9 mouse cellular contexts compared by ENCODE assay signal in the genomic region with DNA sequence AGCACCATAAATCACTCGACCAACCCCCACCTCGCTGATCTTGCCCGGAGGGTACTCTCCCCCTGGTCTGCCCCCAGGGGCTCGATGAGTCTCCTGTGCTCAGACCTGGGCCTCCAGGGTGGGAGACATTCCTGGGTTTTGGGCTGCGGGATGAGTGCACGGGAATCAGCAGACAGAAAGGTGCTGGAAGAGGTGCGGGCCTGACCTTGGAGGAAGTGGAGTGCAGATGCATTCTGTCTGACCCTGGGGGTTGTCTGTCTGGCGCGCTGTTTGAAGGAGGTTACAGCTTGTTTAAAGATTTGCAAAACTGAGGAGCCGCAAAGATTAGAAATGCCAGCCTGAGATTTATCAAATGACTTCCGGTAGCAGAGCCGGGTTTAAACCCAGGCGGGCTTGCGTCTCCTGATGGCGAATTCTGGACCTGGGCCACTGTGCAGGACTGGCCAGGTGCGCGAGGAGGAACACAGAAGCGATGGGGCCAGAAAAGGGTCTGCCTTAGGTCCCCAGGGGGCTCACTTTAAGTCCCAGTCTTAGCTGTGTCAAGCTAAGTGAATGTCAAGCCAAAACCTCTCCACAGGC.
A peak's percentile ranks its signal among the peaks of the same experiment; 100 is the strongest.
DNase-seq lines count a peak whose midpoint lies in the region; ATAC-seq and TF ChIP-seq lines count a peak whose summit lies in the region.
"Had no signal": no experiment of that assay in that cellular context is flagged by ENCODE, and none has a peak within 500 bp of the region (broad histone marks: within the 10 kb centered on the region; RNA-seq: fewer than 3 reads in every experiment).

No protein-coding gene starts in this region.

- H3K4me2 ChIP-seq in hindbrain, embryonic 11.5 days (replicated peaks; ENCODE audit: low read depth, low read length), result no peak overlapping the region; the same call in 1 of the 2 replicates
- no peak overlapping the region for H3K4me2 ChIP-seq in hindbrain, embryonic 13.5 days
- H3K4me2 ChIP-seq in limb, embryonic 14.5 days (replicated peaks; ENCODE audit: low read depth, low read length, severe bottlenecking), result peak overlapping the region; percentile 84

- no peaks in the 10 kb centered on the region for H3K9me3 ChIP-seq in hindbrain, embryonic 11.5 days (ENCODE audit: control insufficient read depth, low read length)
- H3K9me3 ChIP-seq in hindbrain, embryonic 13.5 days, result no peaks in the 10 kb centered on the region
- H3K9me3 ChIP-seq in limb, embryonic 14.5 days (ENCODE audit: control insufficient read depth, low read length), result no peaks in the 10 kb centered on the region

- ATAC-seq in hindbrain, embryonic 11.5 days (ENCODE audit: low FRiP score), result no peak
- no peak for ATAC-seq in hindbrain, embryonic 13.5 days (ENCODE audit: low FRiP score)
- no peak for ATAC-seq in limb, embryonic 14.5 days (ENCODE audit: low FRiP score, low read depth)

- peak; percentile 54 for DNase-seq in hindbrain, embryonic 11.5 days (ENCODE audit: low spot score)
- peak; percentile 71 for DNase-seq in A20 (ENCODE audit: low read depth, low spot score)
- DNase-seq in embryo, embryonic 10.5 days (ENCODE audit: low spot score), result peak; percentile 56
- no peak for DNase-seq in limb, embryonic 14.5 days (ENCODE audit: low spot score)
- DNase-seq in frontal cortex, postnatal 10 days (ENCODE audit: low spot score in 2 of 2), result no peak
- no peak for DNase-seq in left cerebral cortex, adult 11 months (ENCODE audit: low spot score)
- no peak for DNase-seq in left cerebral cortex, adult 9 months (ENCODE audit: low spot score in 2 of 2)
- DNase-seq: cerebellum, adult 8-10 months had no signal

- peaks cover 26% of the 10 kb centered on the region for H3K27me3 ChIP-seq in hindbrain, embryonic 11.5 days (ENCODE audit: control insufficient read depth, insufficient read depth, low read length)
- peaks cover 79% of the 10 kb centered on the region for H3K27me3 ChIP-seq in hindbrain, embryonic 13.5 days
- H3K27me3 ChIP-seq in limb, embryonic 14.5 days (ENCODE audit: control insufficient read depth, insufficient read depth, low read length), result peaks cover 14% of the 10 kb centered on the region

- TF ChIP-seq POLR2A in limb, embryonic 14.5 days (IDR thresholded peaks at IDR 0.05; ENCODE audit: borderline replicate concordance, extremely low read depth, insufficient read depth, insufficient read length), result no peak

- no peak overlapping the region for H3K9ac ChIP-seq in hindbrain, embryonic 11.5 days (ENCODE audit: low read depth, low read length)
- H3K9ac ChIP-seq in hindbrain, embryonic 13.5 days, result no peak overlapping the region
- H3K9ac ChIP-seq in limb, embryonic 14.5 days (ENCODE audit: low read depth, low read length, severe bottlenecking), result peak overlapping the region; percentile 41

- 2% methylated on average over 18 of the region's 18 CpGs for WGBS in hindbrain, embryonic 11.5 days
- whole genome bisulfite sequencing in hindbrain, embryonic 13.5 days, result 3% methylated on average over 18 of the region's 18 CpGs
- 6% methylated on average over 18 of the region's 18 CpGs for WGBS in limb, embryonic 14.5 days

- no peak overlapping the region for H3K4me3 ChIP-seq in hindbrain, embryonic 11.5 days (ENCODE audit: low read depth, low read length)
- H3K4me3 ChIP-seq in hindbrain, embryonic 13.5 days, result no peak overlapping the region
- peak overlapping the region; percentile 26 for H3K4me3 ChIP-seq in limb, embryonic 14.5 days (replicated peaks; ENCODE audit: low read length)

- no peak overlapping the region for H3K27ac ChIP-seq in hindbrain, embryonic 11.5 days (ENCODE audit: low read depth, low read length)
- no peak overlapping the region for H3K27ac ChIP-seq in hindbrain, embryonic 13.5 days
- H3K27ac ChIP-seq in limb, embryonic 14.5 days (replicated peaks; ENCODE audit: low read depth, low read length), result peak overlapping the region; percentile 74; the same call in 1 of the 2 replicates

- no peaks in the 10 kb centered on the region for H3K36me3 ChIP-seq in hindbrain, embryonic 11.5 days (ENCODE audit: control insufficient read depth, insufficient read depth, low read length)
- no peaks in the 10 kb centered on the region for H3K36me3 ChIP-seq in hindbrain, embryonic 13.5 days
- no peaks in the 10 kb centered on the region for H3K36me3 ChIP-seq in limb, embryonic 14.5 days (ENCODE audit: control insufficient read depth, insufficient read depth, low read length)

- peaks cover 6% of the 10 kb centered on the region for H3K4me1 ChIP-seq in hindbrain, embryonic 11.5 days (replicated peaks; ENCODE audit: control insufficient read depth, insufficient read depth, low read length)
- peaks cover 20% of the 10 kb centered on the region; the same call in 1 of the 2 replicates for H3K4me1 ChIP-seq in hindbrain, embryonic 13.5 days (replicated peaks)
- H3K4me1 ChIP-seq in limb, embryonic 14.5 days (ENCODE audit: control insufficient read depth, insufficient read depth, low read length), result peaks cover 29% of the 10 kb centered on the region

Comparison
In these comparisons a context has a peak if more than half of its experiments do, and no peak if none do; other contexts are left out.
1. DNase-seq: peak in hindbrain, embryonic 11.5 days (single experiment), A20 (single experiment) and embryo, embryonic 10.5 days (single experiment); none in limb, embryonic 14.5 days (single experiment), frontal cortex, postnatal 10 days (0 of 2), left cerebral cortex, adult 11 months (single experiment) and left cerebral cortex, adult 9 months (0 of 2).